Comparison of ENCODE assay signal across 7 mouse cellular contexts in the genomic region with DNA sequence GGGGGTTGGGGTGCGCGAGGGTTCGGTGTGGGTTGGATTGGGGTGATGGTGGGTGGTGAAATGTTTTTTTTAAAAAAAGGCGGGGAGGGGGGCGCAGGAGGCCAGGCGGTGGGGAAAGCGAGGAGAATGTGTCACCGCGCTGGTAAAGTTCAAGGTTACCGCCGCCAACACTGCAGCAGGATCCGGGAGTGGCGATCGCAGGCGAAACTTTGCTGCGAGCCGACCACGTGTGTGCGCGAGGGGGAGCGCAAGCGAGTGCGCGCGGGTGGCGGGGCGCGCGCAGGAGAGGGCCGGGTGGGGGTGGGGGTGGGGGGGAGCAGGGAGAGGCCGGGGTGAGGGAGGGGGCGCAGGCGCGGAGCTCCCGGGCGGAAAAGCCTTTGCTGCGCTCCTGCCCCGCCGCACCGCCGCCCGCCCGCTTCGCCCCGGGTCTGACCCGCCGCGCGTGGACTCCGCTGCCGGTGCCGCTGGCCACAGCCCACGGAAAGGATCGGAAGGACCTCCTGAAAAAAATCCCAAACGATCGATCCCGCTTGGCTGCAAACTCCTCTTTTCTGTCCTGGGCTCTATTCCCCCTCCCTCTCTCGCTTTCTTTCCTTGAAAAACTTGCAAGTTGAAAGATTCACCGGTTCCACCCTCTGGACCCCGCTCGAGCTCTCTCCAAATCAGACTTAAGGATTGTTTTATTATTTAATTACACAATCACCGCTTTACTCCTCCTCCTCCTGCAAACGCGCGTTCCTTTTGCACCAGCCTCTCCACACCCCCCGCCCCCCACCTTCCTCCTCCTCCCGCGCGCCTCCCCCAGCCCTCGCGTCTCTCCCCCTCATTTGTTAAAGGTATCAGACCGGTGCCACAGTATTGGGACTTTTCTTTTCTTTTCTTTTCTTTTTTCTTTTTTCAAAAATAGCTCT.
DNase-seq lines count a peak whose midpoint lies in the region; ATAC-seq lines count a peak whose summit lies in the region.

No protein-coding gene starts in this region.

- peak; percentile 79 for DNase-seq in adrenal gland, postnatal 25 days
- peak; percentile 91 for DNase-seq in embryo, embryonic 11 days
- DNase-seq in heart, adult 11 months, result peak; percentile 99
- DNase-seq in kidney, adult 11 months, result peak; percentile 82
- DNase-seq in testis, postnatal 14 days (ENCODE audit: low spot score), result peak; percentile 74

- WGBS in limb, embryonic 13.5 days, result 1% methylated on average over 63 of the region's 72 CpGs
- under 1% methylated on average over 49 of the region's 72 CpGs for WGBS in midbrain, embryonic 16.5 days

- H3K9ac ChIP-seq in limb, embryonic 13.5 days, result peak overlapping the region; percentile 100
- H3K9ac ChIP-seq in midbrain, embryonic 16.5 days (ENCODE audit: low read depth, low read length), result peak overlapping the region; percentile 79

- no peaks in the 10 kb centered on the region for H3K27me3 ChIP-seq in limb, embryonic 13.5 days
- no peaks in the 10 kb centered on the region for H3K27me3 ChIP-seq in midbrain, embryonic 16.5 days (ENCODE audit: control insufficient read depth, insufficient read depth, low read depth, low read length)

- H3K4me2 ChIP-seq in limb, embryonic 13.5 days (replicated peaks), result peak overlapping the region; percentile 87
- H3K4me2 ChIP-seq in midbrain, embryonic 16.5 days (ENCODE audit: low read length), result peak overlapping the region; percentile 99

- H3K4me1 ChIP-seq in limb, embryonic 13.5 days, result peaks cover 40% of the 10 kb centered on the region
- H3K4me1 ChIP-seq in midbrain, embryonic 16.5 days (ENCODE audit: control insufficient read depth, insufficient read depth, low read length), result peaks cover 14% of the 10 kb centered on the region

- no peaks in the 10 kb centered on the region for H3K36me3 ChIP-seq in limb, embryonic 13.5 days
- no peaks in the 10 kb centered on the region for H3K36me3 ChIP-seq in midbrain, embryonic 16.5 days (ENCODE audit: control insufficient read depth, insufficient read depth, low read length)

- ATAC-seq in limb, embryonic 13.5 days (ENCODE audit: low FRiP score, low read depth), result peak; percentile 60
- peak; percentile 36 for ATAC-seq in midbrain, embryonic 16.5 days

- no peaks in the 10 kb centered on the region for H3K9me3 ChIP-seq in limb, embryonic 13.5 days
- no peaks in the 10 kb centered on the region for H3K9me3 ChIP-seq in midbrain, embryonic 16.5 days (replicated peaks; ENCODE audit: control insufficient read depth, low read length, poor library complexity, severe bottlenecking)

- H3K27ac ChIP-seq in limb, embryonic 13.5 days, result peak overlapping the region; percentile 100
- peak overlapping the region; percentile 97 for H3K27ac ChIP-seq in midbrain, embryonic 16.5 days (ENCODE audit: low read length)

- H3K4me3 ChIP-seq in limb, embryonic 13.5 days, result peak overlapping the region; percentile 100
- H3K4me3 ChIP-seq in midbrain, embryonic 16.5 days (ENCODE audit: low read depth, low read length), result peak overlapping the region; percentile 71

Comparison
In these comparisons a context has a peak if more than half of its experiments do, and no peak if none do; other contexts are left out.
1. Peak in every context shown above with its lines: DNase-seq, ATAC-seq, H3K4me3 ChIP-seq and H3K27ac ChIP-seq.